Mouse (Mus musculus) cerebellum, postnatal 25 days (tissue): ENCODE measurements at regions not wholly inside any gene's neighbourhood (a gene's known extent, or its start where the extent isn't known, plus 50 kb on each side); places are given as distances from the start of the nearest gene placed in this dataset.

ENCODE experiments used
- DNase-seq, 2 experiments: peaks; one replicate each; pipeline ENCODE4 v3.0.0; 2021; ENCODE audit warnings: mixed read lengths in 2 of 2

GRCm38 (mm10) chrX:75734628-75735302 lies 140.2 kb downstream of the Pls3 start:
- peak in 1 of 2 experiments; percentile 83 for DNase-seq

- peak in 1 of 2 experiments; percentile 90 for DNase-seq
Measured at GRCm38 (mm10) chrX:75733651-75734050, 141.3 kb downstream of the Pls3 start.

GRCm38 (mm10) chrX:75729791-75730190 lies 145.2 kb downstream of the Pls3 start:
- DNase-seq: peak in 1 of 2 experiments; percentile 78

- DNase-seq: peak; percentile 6 to 59
Measured at GRCm38 (mm10) chrX:75728507-75728906, 146.5 kb downstream of the Pls3 start.

- peak in 1 of 2 experiments; percentile 15 for DNase-seq
Measured at GRCm38 (mm10) chrX:75723542-75723941, 145.5 kb upstream of the Rab39b start.

GRCm38 (mm10) chrX:75699949-75700348 lies 121.9 kb upstream of the Rab39b start:
- DNase-seq: no peak

GRCm38 (mm10) chrX:75675271-75675670 lies 97.2 kb upstream of the Rab39b start:
- DNase-seq: peak in 1 of 2 experiments; percentile 8

GRCm38 (mm10) chrX:75673920-75674665 lies 96.1 kb upstream of the Rab39b start:
- DNase-seq: peak; percentile 92 to 94

GRCm38 (mm10) chrX:75673586-75673919 lies 95.5 kb upstream of the Rab39b start:
- DNase-seq: no peak

- peak; percentile 42 to 48 for DNase-seq
Measured at GRCm38 (mm10) chrX:75672976-75673375, 94.9 kb upstream of the Rab39b start.

GRCm38 (mm10) chrX:75667636-75668035 lies 89.6 kb upstream of the Rab39b start:
- DNase-seq: no peak

- DNase-seq: peak in 1 of 2 experiments; percentile 13
Measured at GRCm38 (mm10) chrX:75643402-75643801, 65.4 kb upstream of the Rab39b start.
